Mouse (Mus musculus): ENCODE measurements at regions not wholly inside any gene's neighbourhood (a gene's known extent, or its start where the extent isn't known, plus 50 kb on each side); places are given as distances from the start of the nearest gene placed in this dataset.

- H3K4me2 ChIP-seq (ENCODE audit: low read depth), result peak overlapping the region; percentile 46
- no peaks in the 10 kb centered on the region for H3K79me2 ChIP-seq (ENCODE audit: control insufficient read depth, insufficient read depth)
- no peak overlapping the region for H3ac ChIP-seq (ENCODE audit: control insufficient read depth, insufficient read length)
Measured at GRCm38 (mm10) chr9:75960587-75961349, 53.9 kb upstream of the Hmgcll1 start.

More at GRCm38 (mm10) chr9:75960587-75961349, 53.9 kb upstream of the Hmgcll1 start:
- H3K4me3 ChIP-seq, result no peak overlapping the region
- H3K36me3 ChIP-seq (ENCODE audit: control insufficient read depth, insufficient read depth), result no peaks in the 10 kb centered on the region
- no peaks in the 10 kb centered on the region for H3K27me3 ChIP-seq (ENCODE audit: control insufficient read depth, insufficient read depth, insufficient read length)
- TF ChIP-seq CEBPB (IDR thresholded peaks at IDR 0.05; ENCODE audit: insufficient read depth, poor library complexity, severe bottlenecking), result peak; percentile 31; the same call in 1 of the 2 replicates
- no peak for TF ChIP-seq SRF (IDR thresholded peaks at IDR 0.05; ENCODE audit: control insufficient read depth, insufficient read length, low read depth)
